Mouse (Mus musculus) adrenal gland, adult 8-10 months (tissue): Measurements from ENCODE around the gene Tnni3. TPM values are rescaled to one million over a fixed set of nuclear protein-coding genes. Genes with fewer than 3 reads are reported as not detected.

Experiments used
- DNase-seq: peaks from one replicate; pipeline ENCODE4 v3.0.0; 2022
- total RNA-seq, 4 experiments: library from RNA; stranded (reverse); gene quantifications; 2 replicates each; pipeline ENCODE4 v1.2.4; 2022

Gene Tnni3
- total RNA-seq, 4 experiments from 2014 or later, result 1.3 to 3.1 (median 2.5) TPM

DNA sequence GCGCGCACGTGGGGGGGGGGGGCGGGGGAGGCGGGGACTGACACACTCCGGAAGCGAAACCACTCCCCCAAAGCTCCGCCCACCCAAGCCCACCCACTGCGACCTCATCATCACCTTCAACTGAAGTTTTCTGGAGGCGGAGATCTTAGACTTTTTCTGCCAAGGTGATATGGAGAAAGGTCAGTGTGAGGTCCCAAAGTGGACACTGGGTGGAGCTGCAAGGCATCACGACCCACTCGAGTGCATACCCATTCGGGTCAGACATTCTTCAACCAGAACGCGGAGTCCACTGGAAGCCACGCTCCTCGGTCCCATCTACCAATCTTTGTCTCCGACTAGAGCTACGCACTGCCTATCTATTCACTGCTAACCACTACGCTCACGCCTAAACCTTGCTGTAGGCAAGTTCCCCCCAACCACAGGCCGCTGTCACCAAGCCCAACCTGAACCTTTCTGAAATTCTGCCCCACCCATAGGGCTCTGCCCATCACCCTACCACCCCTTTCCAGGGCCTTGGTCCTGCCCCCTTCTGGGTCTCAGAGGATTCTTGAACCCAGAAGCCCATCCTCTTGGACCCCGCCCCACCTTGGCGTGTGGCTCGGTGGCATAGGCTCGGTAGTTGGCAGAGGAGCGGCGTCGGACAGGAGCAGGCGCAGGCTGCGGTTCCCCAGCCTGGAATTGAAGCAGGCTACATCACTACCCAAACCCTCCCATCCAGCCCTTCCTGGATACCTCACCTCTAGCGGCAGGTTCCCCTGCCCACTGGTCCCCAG is 2.6 kb downstream of the Tnni3 start:
- DNase-seq, result no peak

DNA sequence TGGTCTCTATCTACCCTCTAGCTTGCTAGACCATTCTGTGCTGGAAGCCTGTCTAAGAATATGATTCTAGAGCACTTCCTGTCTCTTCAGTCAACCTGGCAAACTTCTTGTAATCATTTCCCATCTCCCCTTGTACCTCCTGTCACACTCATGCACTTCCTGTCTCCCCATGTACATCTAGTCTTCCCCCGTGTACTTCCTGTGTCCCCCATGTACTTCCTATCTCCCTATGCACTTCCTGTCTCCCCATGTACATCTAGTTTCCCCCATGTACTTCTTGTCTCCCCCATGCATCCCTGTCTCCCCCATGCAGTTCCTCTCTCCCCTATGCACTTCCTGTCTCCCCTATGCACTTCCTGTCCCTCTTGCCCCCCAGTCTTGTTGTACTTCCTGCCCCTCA is 5.5 kb downstream of the Tnni3 start:
- DNase-seq, result no peak

DNA sequence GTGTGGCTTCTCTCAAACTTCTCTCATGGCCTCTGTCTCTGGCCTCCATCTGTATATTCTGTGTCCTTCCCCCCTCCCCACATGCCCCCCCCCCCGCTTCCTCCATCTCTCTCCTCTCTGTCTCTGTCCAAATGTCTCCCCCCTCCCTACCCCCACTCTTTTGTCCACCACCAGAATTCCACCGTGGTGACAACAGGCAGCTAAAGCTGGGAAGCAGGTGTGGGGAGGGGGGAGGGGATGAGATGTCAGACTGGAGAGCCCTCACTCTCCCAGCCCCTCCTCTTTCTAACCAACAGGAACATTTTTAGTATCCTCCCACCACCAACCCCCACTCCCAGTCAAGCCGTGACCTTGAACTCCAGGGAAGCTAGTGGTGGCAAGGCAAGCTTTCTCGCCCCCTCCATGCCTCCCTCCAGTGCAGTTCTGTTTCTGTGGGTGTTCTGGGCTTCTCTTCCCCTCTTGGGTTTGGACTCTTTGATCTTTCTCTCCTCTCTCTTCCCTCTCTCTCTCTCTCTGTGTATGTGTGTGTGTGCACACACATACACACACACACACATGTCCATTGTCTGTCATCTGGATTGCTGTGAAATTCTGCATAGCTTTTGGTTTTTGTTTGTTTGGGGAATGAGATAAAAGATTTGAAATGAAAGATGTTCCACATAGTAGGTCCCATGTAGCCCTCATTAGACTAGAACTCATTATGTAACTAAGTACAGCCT is 7.5 kb downstream of the Tnni3 start, which contains the start of gene Tnnt1:
Tnnt1 (minus strand) TSS at position 51 of the 719 bp plus-strand sequence.
- DNase-seq, result no peak

DNA sequence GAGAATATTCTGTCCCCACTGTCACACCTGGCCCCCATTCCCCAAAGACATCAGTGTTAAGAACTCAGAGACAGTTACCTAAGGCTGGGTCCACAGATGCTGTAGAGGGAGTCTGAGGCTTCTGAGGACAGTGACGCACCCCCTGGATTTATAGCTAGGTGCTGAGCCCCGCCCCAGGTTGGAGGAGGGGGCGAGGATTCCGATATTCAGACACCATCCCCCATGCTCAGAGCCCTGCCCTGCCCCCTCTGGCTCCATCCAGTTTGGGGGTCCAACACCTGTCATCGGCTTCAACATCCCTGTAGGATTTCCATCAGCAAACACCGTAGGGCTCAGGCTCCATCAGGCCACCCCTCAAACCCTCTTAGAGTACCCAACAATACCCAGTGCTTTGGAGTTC is 8.2 kb downstream of the Tnni3 start:
- DNase-seq, result no peak

DNA sequence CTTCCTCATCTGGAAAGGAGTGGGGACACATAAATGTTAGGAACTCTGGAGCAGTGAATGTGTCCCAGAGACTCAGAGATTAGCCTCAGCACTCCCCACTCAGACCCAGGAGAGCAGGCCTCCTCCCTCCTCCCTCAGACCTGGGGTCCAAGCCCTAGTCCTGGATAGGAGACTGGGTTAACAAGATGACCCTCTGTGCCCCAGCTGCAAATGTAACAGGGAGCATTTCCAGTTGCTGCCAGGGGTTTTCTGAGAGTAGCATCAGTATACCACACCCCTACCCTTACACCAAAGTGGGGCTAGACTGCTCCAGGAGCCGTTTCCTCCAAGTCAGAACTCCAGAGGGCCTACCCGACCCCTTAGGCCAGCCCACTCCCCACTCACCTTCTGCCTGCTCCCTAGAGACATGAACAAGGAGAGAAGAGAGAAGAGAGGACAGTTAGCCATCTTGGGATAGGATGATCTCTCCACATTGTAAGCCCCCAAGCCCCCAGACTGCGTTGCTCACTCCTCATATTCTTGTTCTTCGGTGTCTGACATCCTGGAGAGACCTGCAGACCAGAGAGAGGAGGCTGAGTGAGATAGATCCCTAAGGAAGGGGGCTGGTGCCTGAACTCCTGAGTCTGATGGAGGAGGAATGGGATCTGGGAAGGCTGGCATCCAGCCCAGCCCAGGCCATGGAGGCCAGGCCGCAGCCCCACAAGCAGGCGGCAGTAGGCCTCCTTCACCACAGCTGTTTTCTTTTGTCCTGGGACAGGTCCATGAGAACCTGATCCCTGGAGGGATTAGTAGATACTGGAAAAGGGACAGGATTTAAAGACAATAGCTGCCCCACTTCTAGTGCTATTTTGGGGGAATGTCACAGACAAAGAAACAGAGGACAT is 10.0 kb downstream of the Tnni3 start:
- DNase-seq, result no peak

DNA sequence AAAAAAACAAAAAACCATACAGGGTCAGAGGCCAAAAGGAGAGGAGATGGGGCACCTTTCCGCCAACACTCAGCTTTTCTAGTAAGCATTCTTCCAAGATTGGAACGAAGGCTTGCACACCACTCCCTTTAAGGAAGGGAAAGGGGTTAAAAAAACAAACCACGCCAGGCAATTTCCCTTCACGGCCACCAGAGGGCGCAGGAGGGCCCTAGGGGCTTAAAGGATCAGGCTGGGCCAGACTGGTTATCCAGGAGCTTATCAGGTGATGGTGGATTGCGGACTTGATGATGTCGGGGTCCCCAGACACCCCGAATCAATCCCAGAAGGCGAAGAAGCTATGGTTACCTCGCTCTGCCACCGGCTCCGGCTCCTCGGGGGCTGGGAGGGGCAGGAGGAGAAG is 10.8 kb downstream of the Tnni3 start:
- no peak for DNase-seq

DNA sequence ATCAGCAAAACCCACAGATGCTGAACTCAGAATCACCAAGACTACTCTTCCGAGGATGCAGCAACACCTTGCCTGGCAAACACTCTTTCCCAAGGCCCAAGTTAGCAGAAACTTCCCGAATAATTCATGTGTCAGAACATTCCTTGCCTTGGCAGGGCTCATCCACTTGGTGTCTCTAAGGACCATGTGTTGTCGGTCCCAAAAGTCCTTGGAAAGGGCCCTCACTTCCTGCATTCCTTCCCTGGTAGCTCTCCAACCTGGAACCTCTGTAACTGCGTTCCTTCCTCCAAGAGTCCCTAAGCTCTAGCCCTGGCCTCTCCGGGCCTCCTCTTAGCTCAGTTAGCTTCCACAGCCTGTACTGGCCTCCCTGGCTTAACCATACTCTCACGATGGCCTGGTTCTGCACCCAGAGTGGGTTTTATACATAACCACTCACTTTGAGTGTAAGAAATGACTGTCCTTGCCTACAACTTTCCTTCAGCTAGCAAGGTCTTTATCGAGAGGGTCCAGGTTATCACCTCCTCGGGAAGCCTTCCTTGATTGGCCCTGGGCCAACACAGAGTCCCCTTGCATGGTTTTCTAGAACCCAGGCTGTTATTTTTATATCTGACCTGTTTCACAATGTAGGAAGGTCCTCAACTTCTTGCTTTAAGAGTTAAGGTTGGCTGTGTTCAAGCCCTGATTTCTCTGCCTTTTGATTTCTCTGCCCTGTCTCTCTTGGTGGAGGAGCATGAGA is 12.4 kb downstream of the Tnni3 start:
- no peak for DNase-seq

DNA sequence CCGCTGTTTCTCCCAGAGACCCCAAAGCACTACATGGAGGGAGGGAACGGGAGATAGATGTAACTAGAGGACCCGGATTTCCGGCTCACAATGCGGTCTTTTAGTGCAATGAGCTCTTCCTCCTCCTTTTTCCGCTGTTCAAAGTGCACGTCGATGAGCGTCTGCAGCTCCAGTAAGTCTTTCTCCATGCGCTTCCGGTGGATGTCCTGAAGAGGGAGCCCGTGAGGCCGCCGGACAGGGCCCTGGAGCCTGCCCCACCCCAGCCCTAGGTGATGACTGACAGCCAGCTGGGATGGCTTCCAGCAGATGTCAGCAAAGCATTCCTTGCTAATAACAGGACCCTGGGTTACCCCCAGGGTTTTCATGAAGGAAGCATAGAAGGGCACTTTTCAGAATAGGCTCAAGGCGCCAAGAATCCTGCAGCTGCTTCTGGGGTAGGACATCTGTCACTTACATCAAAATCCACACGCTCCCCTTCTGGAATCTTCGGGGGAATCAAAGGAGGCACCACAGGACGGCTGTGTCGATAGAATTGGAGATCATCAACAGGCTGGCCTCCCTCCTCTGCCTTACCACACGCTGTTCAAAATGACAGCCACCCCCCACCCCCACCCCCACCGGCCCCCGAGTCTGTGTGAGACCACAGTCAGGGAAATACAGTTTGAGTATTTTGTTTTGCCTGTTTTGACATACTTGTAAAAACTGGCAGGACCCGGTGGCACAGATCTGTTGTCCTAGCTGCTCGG is 14.0 kb downstream of the Tnni3 start:
- DNase-seq, result peak; percentile 44

DNA sequence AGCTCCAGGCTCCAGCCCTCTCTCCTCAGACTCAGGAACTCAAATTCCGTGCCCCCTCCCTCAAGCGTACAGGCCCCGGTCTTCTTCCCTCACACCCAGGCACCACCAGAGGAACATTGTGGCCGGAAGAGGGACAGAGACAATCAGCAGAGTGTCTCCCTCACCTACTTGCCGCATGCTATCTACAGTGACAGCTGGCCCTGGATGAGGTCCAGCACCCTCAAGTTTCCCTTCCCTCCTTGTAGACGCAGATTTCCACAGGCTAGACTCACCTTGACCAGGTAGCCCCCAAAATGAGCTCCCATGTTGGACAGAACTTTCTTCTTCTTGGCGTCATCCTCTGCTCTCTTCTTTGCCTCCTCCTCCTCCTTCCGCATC is 15.3 kb downstream of the Tnni3 start:
- DNase-seq, result no peak

DNA sequence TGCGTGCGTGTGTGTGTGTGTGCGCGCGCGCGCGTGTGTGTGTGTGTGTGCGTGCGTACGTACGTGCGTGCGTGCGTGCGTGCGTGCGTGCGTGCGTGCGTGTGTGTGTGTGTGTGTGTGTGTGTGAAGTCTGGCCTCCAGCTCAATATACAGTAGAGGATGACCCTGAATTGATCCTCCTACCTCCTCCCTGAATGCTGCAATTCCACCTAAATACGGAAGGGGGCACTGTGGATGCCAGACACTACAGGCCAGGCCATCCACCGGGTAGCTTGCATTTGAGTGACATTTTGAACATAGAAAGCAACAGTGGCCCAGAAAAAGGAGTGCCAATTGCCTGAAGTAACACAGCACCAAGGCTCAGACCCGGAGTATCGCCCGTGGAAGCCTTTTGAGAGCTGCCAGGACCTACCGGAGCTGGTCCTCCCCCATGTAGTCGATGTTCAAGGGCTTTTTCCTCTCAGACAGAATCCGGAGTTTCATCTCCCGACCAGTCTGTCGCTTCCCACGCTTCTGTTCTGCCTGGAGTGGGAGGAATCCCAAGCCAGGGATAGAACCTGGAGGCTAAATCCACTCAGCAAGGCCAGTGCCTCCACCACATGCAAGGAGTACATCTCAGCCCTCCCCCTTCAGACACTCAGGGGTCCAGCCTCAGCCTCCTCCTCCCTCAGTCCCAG is 15.8 kb downstream of the Tnni3 start:
- no peak for DNase-seq

DNA sequence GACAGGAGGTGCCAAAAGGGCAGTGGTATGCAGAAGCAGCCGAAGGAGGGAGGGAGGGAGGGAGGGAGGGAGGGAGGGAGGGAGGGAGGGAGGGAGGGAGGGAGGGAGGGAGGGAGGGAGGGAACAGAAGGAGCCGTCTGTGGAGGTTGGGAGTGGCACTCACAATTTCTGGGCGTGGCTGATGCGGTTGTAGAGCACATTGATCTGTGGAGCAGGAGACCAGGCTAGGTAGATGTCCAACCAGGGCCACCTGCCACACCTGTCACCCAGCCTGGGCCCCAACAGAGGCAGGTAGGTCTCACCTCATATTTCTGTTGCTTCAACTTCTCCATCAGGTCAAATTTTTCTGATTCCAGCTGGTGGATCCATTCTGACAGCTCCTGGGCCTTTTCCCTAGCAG is 16.8 kb downstream of the Tnni3 start:
- DNase-seq, result no peak

DNA sequence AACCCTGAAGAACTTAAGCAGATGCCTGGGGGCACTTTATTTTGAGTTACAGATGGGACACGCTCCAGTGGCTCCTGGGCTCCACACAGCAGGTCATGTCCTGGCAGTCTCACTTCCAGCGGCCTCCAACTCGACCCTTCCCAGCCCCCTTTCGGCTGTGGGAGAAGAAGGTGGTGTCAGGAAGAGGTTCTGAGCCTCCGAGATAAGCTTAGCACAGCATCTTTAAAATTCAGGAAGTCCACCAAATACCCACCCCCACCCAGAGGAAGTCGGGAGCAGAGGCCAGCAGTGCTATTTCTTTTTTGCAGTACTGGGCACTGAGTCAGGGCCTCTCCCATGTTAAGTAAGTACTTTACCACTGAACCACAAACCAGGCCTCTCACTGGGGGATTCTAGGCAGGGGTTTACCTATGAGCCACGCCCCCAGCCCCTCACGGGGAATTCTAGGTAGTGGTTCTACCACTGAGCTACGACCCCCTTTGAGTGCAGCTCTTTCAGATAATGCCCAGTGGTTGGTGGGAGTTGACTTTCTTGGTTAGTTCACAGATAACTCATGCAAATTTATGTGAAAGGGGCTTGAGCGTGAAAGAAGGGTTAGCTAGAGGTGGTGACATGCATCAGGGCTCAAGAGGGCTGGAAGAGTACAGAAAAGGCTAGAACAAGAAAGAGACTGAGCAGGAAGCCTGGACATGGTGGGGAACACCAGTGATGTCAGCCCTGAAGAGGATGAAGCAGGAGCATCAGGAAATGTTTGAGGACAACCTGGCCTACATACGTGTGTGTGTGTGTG is 19.2 kb downstream of the Tnni3 start:
- no peak for DNase-seq

DNA sequence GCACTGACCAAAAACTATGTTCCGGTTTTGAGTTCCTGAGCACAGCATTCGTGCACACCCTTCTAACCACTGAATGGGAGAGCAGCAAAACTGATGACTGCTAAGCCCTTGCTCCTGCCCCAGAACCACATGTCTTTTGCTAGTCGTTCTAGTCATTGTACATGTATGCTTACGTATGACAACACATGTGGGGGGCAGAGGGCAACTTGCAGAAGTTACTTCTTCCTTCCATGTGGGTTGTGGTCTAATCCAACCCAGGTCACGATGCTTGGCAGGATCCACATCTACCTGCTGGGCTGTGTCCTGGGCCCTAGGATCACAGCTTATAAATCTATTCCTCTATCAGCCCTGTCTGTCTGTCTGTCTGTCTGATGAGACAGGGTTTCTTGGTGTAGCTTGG is 20.2 kb downstream of the Tnni3 start:
- DNase-seq, result no peak

DNA sequence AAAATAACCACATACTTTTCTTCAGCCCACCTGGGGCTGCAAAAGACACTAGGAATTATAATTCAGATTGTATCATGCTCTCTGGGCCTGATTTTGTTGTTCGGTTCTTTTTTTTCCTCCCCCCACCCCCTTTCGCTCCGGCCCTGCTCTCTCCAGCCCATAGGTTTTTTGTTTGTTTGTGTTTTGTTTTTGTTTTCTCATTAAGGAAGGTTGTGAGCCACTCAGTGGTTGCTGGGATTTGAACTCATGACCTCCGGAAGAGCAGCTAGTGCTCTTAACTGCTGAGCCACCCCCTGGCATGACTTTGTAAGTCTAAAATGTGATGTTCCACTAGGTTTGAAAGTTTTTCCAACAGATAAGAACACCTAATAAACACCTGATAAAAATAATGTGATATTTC is 20.9 kb downstream of the Tnni3 start:
- DNase-seq, result no peak

DNA sequence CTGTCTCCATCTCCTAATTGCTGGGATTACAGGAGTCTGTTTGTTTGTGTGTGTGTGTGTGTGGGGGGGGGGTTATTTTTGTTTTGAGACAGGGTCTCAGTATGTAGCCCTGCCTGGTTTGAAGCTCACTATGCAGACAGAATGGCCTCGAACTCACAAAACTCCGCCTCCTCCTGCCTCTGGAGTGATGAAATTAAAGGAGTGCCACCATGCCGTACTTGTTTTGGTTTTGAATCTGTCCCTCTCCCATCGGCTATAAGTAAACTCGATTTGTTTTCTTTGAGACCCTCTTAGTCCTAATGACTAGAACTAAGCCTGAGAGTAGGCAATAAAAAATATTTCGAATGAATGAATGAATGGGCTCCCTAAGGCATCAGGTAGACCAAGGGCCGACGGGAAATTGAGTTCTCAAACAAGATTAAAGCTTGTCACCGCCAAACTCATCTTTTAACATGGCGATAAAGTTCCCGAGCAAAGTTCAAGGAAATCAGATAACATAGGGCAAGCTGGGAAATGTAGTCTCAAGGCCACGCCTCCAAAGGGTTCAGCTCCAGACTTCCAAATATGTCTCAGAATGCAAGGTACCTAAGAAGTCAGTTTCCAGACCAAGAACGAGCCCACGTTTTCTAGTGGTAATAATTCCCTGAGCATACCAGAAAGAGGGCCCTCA is 21.5 kb downstream of the Tnni3 start:
- peak; percentile 61 for DNase-seq

DNA sequence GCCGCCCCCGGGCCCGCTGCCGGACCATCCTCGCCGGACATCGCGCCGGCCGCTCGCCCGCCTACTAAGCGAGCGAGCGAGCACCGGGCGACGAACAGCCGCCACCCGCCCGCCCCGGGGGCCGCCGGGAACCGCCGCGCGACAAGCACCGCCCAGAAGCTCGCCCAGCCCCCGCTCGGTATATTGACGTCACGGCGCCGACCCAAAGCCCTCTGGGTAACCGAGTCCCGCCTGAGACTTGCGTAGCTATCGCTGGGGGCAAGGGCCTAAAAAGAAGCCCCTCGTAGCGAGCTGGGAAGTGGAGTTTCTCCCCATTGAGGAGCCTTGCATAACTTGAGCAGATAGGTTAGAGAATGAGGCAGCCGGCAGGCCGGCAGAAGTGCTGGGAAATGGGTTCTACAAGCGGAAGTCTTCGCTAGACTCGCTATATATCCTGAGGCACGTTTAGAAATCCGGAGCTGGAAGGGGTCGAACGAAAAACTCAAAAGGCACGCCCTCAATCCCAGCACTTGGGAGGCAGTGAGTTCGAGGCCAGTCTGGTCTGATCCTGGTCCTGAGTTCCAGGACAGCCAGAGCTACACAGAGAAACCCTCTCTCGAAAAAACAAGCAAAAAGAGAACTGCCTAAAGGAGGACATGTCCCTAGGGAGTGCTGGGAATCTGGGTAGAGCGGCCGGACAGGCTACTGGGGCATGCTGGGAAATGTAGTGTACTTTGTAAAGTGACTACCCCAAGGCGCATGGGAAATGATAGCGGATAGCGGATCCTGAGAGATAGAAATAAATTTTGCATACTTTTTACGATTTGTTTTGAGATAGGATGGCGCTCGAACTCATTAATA is 22.3 kb downstream of the Tnni3 start, which contains the start of gene Ppp1r12c:
Ppp1r12c (minus strand) TSS at position 123 of the 840 bp plus-strand sequence.
- peak; percentile 93 for DNase-seq

DNA sequence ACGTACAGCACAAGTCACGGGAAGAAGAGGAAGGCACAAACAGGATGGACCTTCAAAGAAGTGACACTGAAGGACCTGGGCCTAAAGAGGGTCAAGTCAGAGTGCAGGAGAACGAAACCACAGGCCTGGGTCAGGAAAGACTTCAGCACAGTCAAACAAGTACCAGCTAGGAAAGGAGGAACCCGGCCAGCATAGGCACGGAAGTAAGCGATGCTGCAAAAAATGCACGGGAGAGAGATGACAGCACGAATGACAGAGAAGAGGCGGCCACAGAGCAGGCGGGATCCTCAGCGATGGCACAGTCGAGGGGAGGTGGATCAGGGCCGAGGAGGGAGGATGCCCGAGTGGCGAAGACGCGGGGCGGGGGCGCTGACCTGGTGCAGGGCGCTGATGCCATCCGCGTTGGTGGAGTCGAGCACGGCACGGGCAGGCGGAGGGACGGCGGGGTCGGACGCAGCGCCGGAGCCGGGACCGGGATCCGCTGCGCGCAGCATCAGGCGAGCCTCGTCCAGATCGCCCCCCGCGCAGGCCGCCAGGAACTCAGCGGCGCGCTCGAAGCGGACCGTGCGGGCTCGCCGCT is 23.0 kb downstream of the Tnni3 start:
- peak; percentile 59 for DNase-seq

DNA sequence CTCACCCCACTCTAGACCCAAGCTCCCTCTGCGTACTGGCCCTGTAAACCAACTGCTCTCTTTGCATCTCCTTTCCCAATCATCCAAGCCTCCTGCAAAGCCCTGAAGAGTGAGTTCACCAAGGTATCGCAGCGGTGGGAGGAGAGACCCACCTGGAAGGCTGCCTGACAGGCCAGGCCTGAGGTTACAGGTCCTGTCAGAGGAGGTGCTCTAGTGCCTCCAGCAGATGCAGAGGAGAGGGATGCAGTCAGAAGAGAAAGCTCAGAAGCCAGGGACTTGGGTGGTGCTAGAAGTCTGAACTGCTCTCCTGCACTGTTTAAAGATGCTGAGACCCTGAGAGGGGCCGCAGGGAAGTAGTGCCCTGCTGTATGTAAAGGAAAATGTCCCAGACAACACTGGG is 25.0 kb downstream of the Tnni3 start:
- no peak for DNase-seq
